Mouse (Mus musculus): ENCODE measurements around the gene B4galnt1.
"Not testable (repeated sequence)": the region's sequence is repeated elsewhere in the genome, so short reads cannot be mapped to it uniquely, and the experiment has no call there.

B4galnt1 gene

GRCm38 (mm10) chr10:127141500-127141899 is 23.5 kb upstream of the B4galnt1 start:
- no peak for DNase-seq (ENCODE audit: low read depth, low spot score)

DNA sequence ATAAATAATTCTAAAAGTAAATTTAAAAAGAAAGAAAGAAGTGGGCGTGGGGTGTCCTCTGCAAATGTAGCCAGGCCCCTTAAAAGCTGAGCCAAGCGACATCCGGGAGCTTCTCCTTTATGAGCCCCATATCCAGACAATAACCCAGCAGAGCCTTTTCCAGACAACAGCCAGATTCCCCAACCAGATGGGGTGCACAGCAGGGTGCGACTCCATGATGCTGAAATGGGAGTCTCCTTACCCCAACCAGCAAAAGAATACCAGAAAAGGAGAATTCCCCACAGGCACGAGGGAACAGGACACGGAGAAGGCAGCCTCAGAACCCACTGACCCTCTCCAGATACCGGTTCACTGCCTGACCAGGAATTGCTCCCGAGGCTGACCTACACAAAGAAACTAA is 21.8 kb upstream of the B4galnt1 start:
- DNase-seq (ENCODE audit: low read depth, low spot score): no peak

DNA sequence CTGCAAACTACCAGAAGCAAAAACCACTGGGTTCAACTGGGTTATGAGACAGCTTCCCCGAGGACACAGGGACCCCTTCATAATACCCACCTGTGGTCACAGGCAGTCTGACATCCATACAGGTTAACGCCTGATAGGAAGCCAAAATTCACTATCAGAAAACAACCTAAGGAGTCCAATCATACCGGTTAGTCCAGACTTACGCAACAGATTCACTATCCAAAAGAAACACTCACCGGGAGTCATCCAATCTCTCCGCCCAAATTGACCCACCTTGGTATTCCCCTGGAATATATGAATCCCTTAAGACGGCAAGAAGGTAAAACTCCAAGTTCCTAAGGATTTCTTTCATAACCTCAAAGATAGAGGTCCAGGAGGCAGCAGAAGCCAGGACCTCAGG is 20.5 kb upstream of the B4galnt1 start:
- no peak for DNase-seq (ENCODE audit: low read depth, low spot score)

DNA sequence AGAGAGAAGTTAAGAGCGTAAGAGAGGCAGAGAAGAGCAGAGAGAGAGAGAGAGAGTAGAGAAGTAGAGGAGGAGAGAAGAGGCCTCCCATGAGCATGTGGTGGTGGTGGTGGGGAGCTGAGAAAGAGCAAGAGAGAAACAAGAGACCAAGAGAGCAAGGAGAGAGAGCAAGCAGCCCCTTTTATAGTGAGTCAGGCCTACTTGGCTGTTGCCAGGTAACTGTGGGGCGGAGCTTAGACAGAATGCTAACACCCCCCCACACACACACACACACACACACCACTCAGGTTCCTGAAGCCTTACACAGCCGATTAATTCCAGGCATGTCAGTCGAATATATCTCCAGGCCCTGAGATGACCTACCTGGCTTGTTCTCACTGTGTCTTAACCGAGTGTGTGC is 19.7 kb upstream of the B4galnt1 start:
- DNase-seq (ENCODE audit: low read depth, low spot score): no peak

- no peak for DNase-seq (ENCODE audit: low read depth, low spot score)
These were observed 17.9 kb upstream of the B4galnt1 start for GRCm38 (mm10) chr10:127147135-127147534.

DNA sequence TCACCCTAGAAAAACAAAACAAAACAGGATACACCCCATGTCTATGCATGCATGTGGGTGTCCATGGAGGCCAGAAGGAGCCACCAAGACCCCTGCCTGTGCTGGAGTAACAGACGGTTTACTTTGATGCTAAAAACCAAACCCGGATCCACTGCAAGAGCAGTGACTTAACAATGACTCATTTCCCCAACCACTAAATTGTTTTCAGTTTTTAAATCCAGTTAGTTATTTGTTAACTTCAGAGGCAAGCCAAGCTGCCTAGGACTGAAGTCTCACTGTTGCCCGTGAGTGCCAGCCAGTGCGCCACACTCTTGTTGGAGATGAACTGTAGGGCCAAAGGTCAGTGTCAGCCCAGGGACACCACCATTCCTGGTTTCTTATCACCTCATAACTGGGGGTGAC is 14.6 kb upstream of the B4galnt1 start:
- DNase-seq (ENCODE audit: low read depth, low spot score): no peak

DNA sequence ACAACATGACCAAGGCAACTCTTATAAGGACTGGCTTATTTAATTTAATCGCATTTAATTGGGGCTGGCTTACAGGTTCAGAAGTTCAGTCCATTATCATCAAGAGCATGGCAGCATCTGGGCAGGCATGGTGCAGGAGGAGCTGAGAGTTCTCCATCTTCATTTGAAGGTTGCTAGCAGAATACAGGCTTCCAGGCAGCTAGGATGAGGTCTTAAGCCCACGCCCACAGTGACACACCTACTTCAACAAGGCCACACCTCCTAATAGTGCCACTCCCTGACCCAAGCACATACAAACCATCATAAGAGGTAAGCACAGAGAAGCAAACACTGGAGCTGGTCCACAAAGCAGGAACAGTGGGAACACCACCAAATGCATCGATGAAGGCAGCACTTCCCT is 13.8 kb upstream of the B4galnt1 start:
- DNase-seq (ENCODE audit: low read depth, low spot score): not testable (repeated sequence)

- not testable (repeated sequence) for DNase-seq (ENCODE audit: low read depth, low spot score)
These were observed 12.5 kb upstream of the B4galnt1 start for GRCm38 (mm10) chr10:127152556-127152955.

DNA sequence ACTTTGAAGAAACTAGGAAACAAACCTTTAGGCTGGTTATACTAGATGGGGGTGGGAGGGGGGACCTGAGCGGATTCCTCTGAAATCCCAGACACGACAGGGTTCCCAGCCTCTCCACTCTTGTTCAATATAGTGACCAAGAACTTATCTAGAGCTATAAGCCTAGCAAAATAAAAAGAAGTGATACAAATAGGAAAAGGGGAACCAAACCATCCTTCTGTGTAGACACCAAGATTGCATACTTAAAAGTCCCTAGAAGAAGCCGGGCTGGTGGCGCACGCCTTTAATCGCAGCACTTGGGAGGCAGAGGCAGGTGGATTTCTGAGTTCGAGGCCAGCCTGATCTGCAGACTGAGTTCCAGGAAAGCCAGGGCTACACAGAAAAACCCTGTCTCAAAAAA is 11.7 kb upstream of the B4galnt1 start:
- DNase-seq (ENCODE audit: low read depth, low spot score): no peak

DNA sequence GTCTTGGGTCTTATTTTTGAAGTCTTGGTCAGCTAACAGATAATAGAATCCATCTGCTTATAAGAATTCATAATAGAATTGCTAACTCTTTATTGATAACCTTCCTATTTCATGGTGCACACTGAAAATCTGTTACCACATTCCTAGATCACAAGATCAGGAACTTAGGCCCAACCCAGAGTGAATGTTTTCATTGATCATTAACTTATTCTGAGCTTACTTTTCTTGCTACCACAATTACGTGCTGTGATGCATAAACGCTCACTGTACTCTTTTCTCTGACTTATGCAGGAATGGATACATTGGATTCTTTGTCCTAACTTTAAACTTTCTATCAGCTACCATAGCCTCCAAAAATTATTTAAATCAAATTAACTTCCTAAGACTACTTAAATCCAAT is 10.8 kb upstream of the B4galnt1 start:
- no peak for DNase-seq (ENCODE audit: low read depth, low spot score)

DNA sequence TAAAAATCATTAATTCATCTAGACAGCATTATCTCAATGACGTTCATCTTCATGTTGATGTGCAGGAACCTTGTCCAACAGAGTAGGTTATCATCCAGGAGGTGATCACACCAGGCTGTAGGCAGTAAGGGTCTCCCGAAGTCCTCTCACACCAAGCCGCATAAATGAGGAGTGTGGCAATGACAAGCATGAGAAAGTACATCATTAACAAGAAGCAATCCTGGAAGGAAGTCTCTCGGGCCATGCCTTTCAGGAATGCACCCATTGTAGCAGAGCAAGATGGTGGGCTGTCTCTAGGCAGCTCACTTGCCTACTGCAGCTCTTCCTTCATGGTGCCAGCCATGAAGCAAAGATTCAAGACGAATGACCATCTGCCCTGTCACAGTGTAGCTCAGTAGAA is 10.4 kb upstream of the B4galnt1 start:
- no peak for DNase-seq (ENCODE audit: low read depth, low spot score)

GRCm38 (mm10) chr10:127156089-127156488 is 8.9 kb upstream of the B4galnt1 start:
- no peak for DNase-seq (ENCODE audit: low read depth, low spot score)

GRCm38 (mm10) chr10:127156511-127156910 is 8.5 kb upstream of the B4galnt1 start:
- no peak for DNase-seq (ENCODE audit: low read depth, low spot score)

DNA sequence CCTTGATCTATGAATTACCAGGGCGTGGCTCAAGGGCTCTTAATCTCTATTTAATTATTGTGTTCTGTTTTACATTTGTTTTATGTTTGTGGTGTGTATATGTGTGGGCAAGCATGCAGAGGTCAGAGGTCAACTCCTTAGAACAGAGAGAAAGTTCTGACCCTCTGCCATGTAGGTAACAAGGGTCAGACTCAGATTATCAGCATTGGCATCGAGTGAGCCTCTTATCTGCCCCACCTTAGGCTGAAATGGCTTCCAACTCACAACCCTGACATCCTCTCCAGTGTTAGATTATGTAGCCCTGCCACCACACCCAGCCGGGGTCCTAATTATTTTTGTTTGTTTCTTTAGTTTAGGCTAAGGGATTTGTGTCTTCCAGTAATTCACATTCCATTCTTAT is 6.6 kb upstream of the B4galnt1 start:
- no peak for DNase-seq (ENCODE audit: low read depth, low spot score)

GRCm38 (mm10) chr10:127160081-127160480 is 4.9 kb upstream of the B4galnt1 start:
- DNase-seq (ENCODE audit: low read depth, low spot score): no peak

DNA sequence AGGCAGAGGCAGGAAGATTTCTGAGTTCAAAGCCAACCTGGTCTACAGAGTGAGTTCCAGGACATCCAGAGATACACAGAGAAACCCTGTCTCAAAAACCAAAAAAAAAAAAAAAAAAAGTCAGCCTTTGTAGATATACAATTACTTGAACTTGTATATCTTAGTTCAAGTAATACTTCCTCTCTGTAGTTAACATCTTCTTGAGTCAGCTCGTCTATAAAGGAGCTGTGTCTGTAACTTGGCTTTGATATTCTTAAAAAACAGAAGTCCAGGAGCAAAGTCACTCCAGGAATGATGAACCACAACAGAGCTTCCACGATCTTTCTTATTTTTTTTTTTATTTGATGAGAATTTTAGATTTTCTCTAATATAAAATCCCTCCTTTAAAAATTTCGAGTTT is 4.3 kb upstream of the B4galnt1 start:
- no peak for DNase-seq (ENCODE audit: low read depth, low spot score)

GRCm38 (mm10) chr10:127162771-127163261 is 2.2 kb upstream of the B4galnt1 start:
- not testable (repeated sequence) for DNase-seq (ENCODE audit: low read depth, low spot score)

GRCm38 (mm10) chr10:127164190-127164589 is 835 bp upstream of the B4galnt1 start:
- no peak for DNase-seq (ENCODE audit: low read depth, low spot score)

GRCm38 (mm10) chr10:127165354-127165653 is 279 bp downstream of the B4galnt1 start:
- DNase-seq (ENCODE audit: low read depth, low spot score): no peak

- DNase-seq (ENCODE audit: low read depth, low spot score): peak; percentile 91
These were observed 804 bp downstream of the B4galnt1 start for GRCm38 (mm10) chr10:127165654-127166403.

DNA sequence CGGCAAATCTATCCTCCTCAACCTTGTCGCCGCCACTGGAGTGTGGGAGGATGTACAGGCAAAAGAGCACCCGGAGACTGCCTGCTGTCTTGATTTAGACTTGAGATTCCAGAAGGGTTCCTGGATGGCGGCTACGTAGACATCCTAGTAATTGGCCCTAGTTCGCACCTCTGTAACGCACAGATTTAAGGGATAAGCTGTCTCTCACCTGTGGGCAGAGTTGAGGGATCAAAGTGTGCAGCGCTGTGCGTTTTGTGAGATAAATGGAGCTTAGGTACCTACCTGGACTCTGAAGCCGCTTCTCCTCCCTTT is 1.3 kb downstream of the B4galnt1 start:
- DNase-seq (ENCODE audit: low read depth, low spot score): no peak

DNA sequence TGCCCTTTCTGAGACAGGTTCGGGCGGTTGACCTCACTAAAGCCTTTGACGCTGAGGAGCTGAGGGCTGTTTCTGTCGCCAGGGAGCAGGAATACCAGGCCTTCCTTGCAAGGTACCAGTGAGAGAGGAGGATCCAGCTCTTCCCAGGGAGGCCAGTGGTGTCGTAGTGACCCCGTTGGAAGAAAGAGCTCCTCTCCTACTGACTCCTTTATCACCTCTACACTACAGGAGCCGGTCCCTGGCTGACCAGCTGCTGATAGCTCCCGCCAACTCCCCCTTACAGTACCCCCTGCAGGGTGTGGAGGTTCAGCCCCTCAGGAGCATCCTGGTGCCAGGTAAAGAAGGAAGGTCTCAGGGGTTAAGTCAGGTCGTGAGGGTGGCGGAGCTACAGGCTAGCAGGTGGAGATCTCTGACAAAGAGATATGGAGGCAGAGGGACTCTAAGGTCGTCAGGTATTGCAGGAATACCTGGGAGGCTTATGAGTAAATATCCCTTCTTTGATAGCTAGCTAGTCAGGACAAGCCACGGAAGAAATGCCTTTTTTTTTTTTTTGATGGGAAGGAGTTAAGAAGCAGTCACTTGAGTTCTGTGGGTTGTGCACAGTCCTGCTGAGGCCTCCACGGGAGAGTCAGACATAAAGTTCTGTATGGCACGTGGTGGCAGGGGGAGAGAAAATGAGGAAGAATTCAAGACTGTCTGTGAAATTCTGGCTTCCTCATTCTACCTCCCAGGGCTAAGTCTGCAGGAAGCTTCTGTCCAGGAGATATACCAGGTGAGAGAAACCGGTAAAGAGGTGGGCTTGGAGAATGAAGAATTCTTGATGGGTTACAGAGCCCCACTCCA is 2.0 kb downstream of the B4galnt1 start:
- DNase-seq (ENCODE audit: low read depth, low spot score): no peak

- DNase-seq (ENCODE audit: low read depth, low spot score): no peak
These were observed 2.7 kb downstream of the B4galnt1 start for GRCm38 (mm10) chr10:127167614-127168192.

Measured in A20 (cell line).